In genomic region chr7:27592934-27593645, GRCm38 (mm10) we compare ENCODE assay signal across 8 mouse cellular contexts. TPM values are rescaled to one million over a fixed set of nuclear protein-coding genes. Genes with fewer than 3 reads are reported as not detected.
DNase-seq lines count a peak whose midpoint lies in the region; ATAC-seq and TF ChIP-seq lines count a peak whose summit lies in the region.

No protein-coding gene starts in this region.

- H3K4me3 ChIP-seq in cerebellum, adult 2 months (replicated peaks; ENCODE audit: insufficient read depth, low read depth, low read length), result peak overlapping the region; percentile 96
- peak overlapping the region; percentile 85 for H3K4me3 ChIP-seq in hindbrain, embryonic 10.5 days
- peak overlapping the region; percentile 79 for H3K4me3 ChIP-seq in limb, embryonic 14.5 days (replicated peaks; ENCODE audit: low read length)
- H3K4me3 ChIP-seq in myocyte, result peak overlapping the region; percentile 78

- H3K27ac ChIP-seq in cerebellum, adult 2 months (ENCODE audit: insufficient read depth, low read length), result peak overlapping the region; percentile 97
- H3K27ac ChIP-seq in hindbrain, embryonic 10.5 days, result peak overlapping the region; percentile 98
- H3K27ac ChIP-seq in limb, embryonic 14.5 days (replicated peaks; ENCODE audit: low read depth, low read length), result peak overlapping the region; percentile 98; the same call in 1 of the 2 replicates

- H3K79me2 ChIP-seq in myocyte (ENCODE audit: control insufficient read depth, insufficient read depth), result peaks cover 61% of the 10 kb centered on the region

- 33% methylated on average over 12 of the region's 12 CpGs for WGBS in cerebellum, adult 2 months
- WGBS in hindbrain, embryonic 10.5 days, result 75% methylated on average over 12 of the region's 12 CpGs
- 61% methylated on average over 12 of the region's 12 CpGs for WGBS in limb, embryonic 14.5 days

- no peak for TF ChIP-seq CTCF in cerebellum, adult 2 months (IDR thresholded peaks at IDR 0.05; ENCODE audit: borderline replicate concordance, insufficient read depth, low read depth, low read length)

- peaks cover 25% of the 10 kb centered on the region for H3K4me1 ChIP-seq in cerebellum, adult 2 months (ENCODE audit: control insufficient read depth, insufficient read depth, low read length)
- H3K4me1 ChIP-seq in hindbrain, embryonic 10.5 days (replicated peaks), result peaks cover 49% of the 10 kb centered on the region
- H3K4me1 ChIP-seq in limb, embryonic 14.5 days (ENCODE audit: control insufficient read depth, insufficient read depth, low read length), result peaks cover 15% of the 10 kb centered on the region; the same call in 1 of the 2 replicates

- H3K9me3 ChIP-seq in hindbrain, embryonic 10.5 days, result no peaks in the 10 kb centered on the region
- H3K9me3 ChIP-seq in limb, embryonic 14.5 days (ENCODE audit: control insufficient read depth, low read length), result no peaks in the 10 kb centered on the region

- H3K27me3 ChIP-seq in cerebellum, adult 2 months (ENCODE audit: control insufficient read depth, insufficient read depth, low read length), result no peaks in the 10 kb centered on the region
- no peaks in the 10 kb centered on the region for H3K27me3 ChIP-seq in hindbrain, embryonic 10.5 days (ENCODE audit: insufficient read depth, poor library complexity, severe bottlenecking)
- H3K27me3 ChIP-seq in limb, embryonic 14.5 days (ENCODE audit: control insufficient read depth, insufficient read depth, low read length), result no peaks in the 10 kb centered on the region
- H3K27me3 ChIP-seq in myocyte (ENCODE audit: control insufficient read depth, insufficient read depth, insufficient read length), result no peaks in the 10 kb centered on the region

- peak in 1 of 2 experiments; percentile 35 for DNase-seq in cerebellum, adult 2 months
- no peak for DNase-seq in cerebellum, adult 8-10 months
- peak; percentile 23 to 34 for DNase-seq in cerebellum, postnatal 14 days
- no peak for DNase-seq in hindbrain, embryonic 10.5 days (ENCODE audit: low spot score)
- no peak for DNase-seq in limb, embryonic 14.5 days (ENCODE audit: low spot score)
- DNase-seq in urinary bladder, postnatal 14 days (ENCODE audit: low spot score), result no peak
- no peak for DNase-seq in gastrocnemius, postnatal 25 days

- H3K9ac ChIP-seq in limb, embryonic 14.5 days (ENCODE audit: low read depth, low read length, severe bottlenecking), result peak overlapping the region; percentile 90

- H3ac ChIP-seq in myocyte (ENCODE audit: control insufficient read depth, insufficient read length), result peak overlapping the region; percentile 93

- H3K4me2 ChIP-seq in limb, embryonic 14.5 days (replicated peaks; ENCODE audit: low read depth, low read length, severe bottlenecking), result peak overlapping the region; percentile 64
- peak overlapping the region; percentile 86 for H3K4me2 ChIP-seq in myocyte (ENCODE audit: low read depth)

- TF ChIP-seq POLR2A in cerebellum, adult 2 months (IDR thresholded peaks at IDR 0.05; ENCODE audit: borderline replicate concordance, insufficient read depth, low read length), result no peak
- TF ChIP-seq POLR2A in limb, embryonic 14.5 days (IDR thresholded peaks at IDR 0.05; ENCODE audit: borderline replicate concordance, extremely low read depth, insufficient read depth, insufficient read length), result no peak
- TF ChIP-seq POLR2A in myocyte (IDR thresholded peaks at IDR 0.05; ENCODE audit: insufficient read length, low read depth), result peak; percentile 33

- no peak for ATAC-seq in limb, embryonic 14.5 days (ENCODE audit: low FRiP score, low read depth)

- peaks cover 16% of the 10 kb centered on the region for H3K36me3 ChIP-seq in hindbrain, embryonic 10.5 days
- no peaks in the 10 kb centered on the region for H3K36me3 ChIP-seq in limb, embryonic 14.5 days (ENCODE audit: control insufficient read depth, insufficient read depth, low read length)
- H3K36me3 ChIP-seq in myocyte (ENCODE audit: control insufficient read depth, insufficient read depth), result no peaks in the 10 kb centered on the region

TF ChIP-seq in myocyte, 11 proteins besides CTCF, POLR2A, EP300 and RAD21:
- TF ChIP-seq MYOG (IDR thresholded peaks at IDR 0.05; ENCODE audit: control insufficient read depth in 1 of 3, insufficient read depth in 1 of 3, insufficient read length in 2 of 3, low read depth in 2 of 3) (peak in 2 of 3 experiments; percentile 74 to 82), MYOD1 (IDR thresholded peaks at IDR 0.05; ENCODE audit: control insufficient read depth in 1 of 3, insufficient read length in 2 of 3, low read depth in 2 of 3) (peak; percentile 37 to 85 (median 40)), MAX (IDR thresholded peaks at IDR 0.05; ENCODE audit: low read depth) (no peak), SRF (IDR thresholded peaks at IDR 0.05; ENCODE audit: control insufficient read depth, insufficient read length, low read depth) (no peak), E2F4 (IDR thresholded peaks at IDR 0.05; ENCODE audit: insufficient read depth) (no peak)

RNA-seq across cellular contexts. Expression of gene Akt2, which starts 1.7 kb away (rescaled TPM):
- 106 and 119 TPM in 2 replicates for polyA plus RNA-seq in cerebellum, adult 2 months (2012; rRNA removed)
- polyA plus RNA-seq in hindbrain, embryonic 10.5 days (2016; fragmentation: Nextera tagmentation; extraction: Ambion mirVana), result 89.0 and 93.5 TPM in 2 replicates
- 96.6 and 110 TPM in 2 replicates for polyA plus RNA-seq in limb, embryonic 14.5 days (2012; rRNA removed)
- polyA plus RNA-seq in limb, embryonic 14.5 days (2014; fragmentation: Nextera tagmentation; extraction: Ambion mirVana), result 112 and 119 TPM in 2 replicates
- 343 TPM for polyA plus RNA-seq in myocyte (2012; fragmentation: generic; extraction: Trizol)
- total RNA-seq in gastrocnemius, postnatal 25 days (2021), result 100 to 1,000 TPM; 135 to 147 TPM

RNA-seq across cellular contexts. Expression of gene 2310022A10Rik, which starts 40.1 kb away (rescaled TPM):
- 45.7 and 46.2 TPM in 2 replicates for polyA plus RNA-seq in cerebellum, adult 2 months (2012; rRNA removed)
- 36.3 and 39.3 TPM in 2 replicates for polyA plus RNA-seq in hindbrain, embryonic 10.5 days (2016; fragmentation: Nextera tagmentation; extraction: Ambion mirVana)
- polyA plus RNA-seq in limb, embryonic 14.5 days (2012; rRNA removed), result 39.8 and 49.0 TPM in 2 replicates
- 27.0 and 27.4 TPM in 2 replicates for polyA plus RNA-seq in limb, embryonic 14.5 days (2014; fragmentation: Nextera tagmentation; extraction: Ambion mirVana)
- polyA plus RNA-seq in myocyte (2012; fragmentation: generic; extraction: Trizol), result 35.5 TPM
- total RNA-seq in gastrocnemius, postnatal 25 days (2021), result 100 to 1,000 TPM in 1 of 2 experiments, 10 to 100 TPM in 1; 88.3 to 110 TPM

RNA-seq across cellular contexts. Expression of gene Pld3, which starts 40.1 kb away (rescaled TPM):
- 220 and 242 TPM in 2 replicates for polyA plus RNA-seq in cerebellum, adult 2 months (2012; rRNA removed)
- polyA plus RNA-seq in hindbrain, embryonic 10.5 days (2016; fragmentation: Nextera tagmentation; extraction: Ambion mirVana), result 55.7 and 73.2 TPM in 2 replicates
- polyA plus RNA-seq in limb, embryonic 14.5 days (2012; rRNA removed), result 147 and 193 TPM in 2 replicates
- 110 and 114 TPM in 2 replicates for polyA plus RNA-seq in limb, embryonic 14.5 days (2014; fragmentation: Nextera tagmentation; extraction: Ambion mirVana)
- polyA plus RNA-seq in myocyte (2012; fragmentation: generic; extraction: Trizol), result 132 TPM
- 10 to 100 TPM; 14.9 to 15.0 TPM for total RNA-seq in gastrocnemius, postnatal 25 days (2021)

Comparison
In these comparisons a context has a peak if more than half of its experiments do, and no peak if none do; other contexts are left out.
1. DNase-seq: peak in cerebellum, postnatal 14 days (2 of 2); none in cerebellum, adult 8-10 months (single experiment), hindbrain, embryonic 10.5 days (single experiment), limb, embryonic 14.5 days (single experiment), urinary bladder, postnatal 14 days (single experiment) and gastrocnemius, postnatal 25 days (single experiment).
2. Peak in every context shown above with its lines, with median percentiles within 50 percentile points of each other: H3K27ac ChIP-seq and H3K4me3 ChIP-seq.